Mouse (Mus musculus) embryonic facial prominence, embryonic 11.5 days (tissue): Measurements from ENCODE around the gene Etfb. TPM values are rescaled to one million over a fixed set of nuclear protein-coding genes. Genes with fewer than 3 reads are reported as not detected.

Source experiments
- ATAC-seq: fragments of 200-750 bp; cut with Nextera tagmentation; replicated peaks from 2 replicates; pipeline ENCODE4 v1.8.0; 2017; ENCODE audit warnings: low read depth; ENCODE audit not compliant: insufficient number of reproducible peaks, low FRiP score, low TSS enrichment
- DNase-seq: peaks from one replicate; pipeline ENCODE4 v3.0.0-alpha.2; 2015; ENCODE audit warnings: low spot score
- H3K27ac ChIP-seq: fragments of 300-500 bp; sonication (generic); replicated peaks from 2 replicates; pipeline ENCODE4 v1.5.1; 2014; ENCODE audit warnings: mild to moderate bottlenecking, low read depth, low read length, control low read depth
- H3K27me3 ChIP-seq: fragments of 300-500 bp; sonication (generic); 2 replicates; pipeline ENCODE4 v1.6.1; 2014; ENCODE audit warnings: mild to moderate bottlenecking, low read length, moderate library complexity, mixed read lengths; ENCODE audit not compliant: control insufficient read depth, insufficient read depth
- H3K36me3 ChIP-seq: fragments of 300-500 bp; sonication (generic); replicated peaks from 2 replicates; pipeline ENCODE4 v1.6.1; 2014; ENCODE audit warnings: low read depth, mild to moderate bottlenecking, low read length, moderate library complexity, mixed read lengths; ENCODE audit not compliant: control insufficient read depth, insufficient read depth
- H3K4me1 ChIP-seq: fragments of 300-500 bp; sonication (generic); 2 replicates; pipeline ENCODE4 v1.6.1; 2014; ENCODE audit warnings: low read length, mixed read lengths; ENCODE audit not compliant: control insufficient read depth, insufficient read depth
- H3K4me2 ChIP-seq: fragments of 300-500 bp; sonication (generic); 2 replicates; pipeline ENCODE4 v1.6.1; 2014; ENCODE audit warnings: low read depth, mild to moderate bottlenecking, control low read depth, low read length, moderate library complexity
- H3K4me3 ChIP-seq: fragments of 300-500 bp; sonication (generic); 2 replicates; pipeline ENCODE4 v1.5.1; 2014; ENCODE audit warnings: low read depth, low read length, control low read depth
- H3K9ac ChIP-seq: fragments of 300-500 bp; sonication (generic); replicated peaks from 2 replicates; pipeline ENCODE4 v1.6.1; 2014; ENCODE audit warnings: mild to moderate bottlenecking, control low read depth, low read length
- H3K9me3 ChIP-seq: fragments of 300-500 bp; sonication (generic); replicated peaks from 2 replicates; pipeline ENCODE4 v1.6.1; 2016; ENCODE audit warnings: mild to moderate bottlenecking, low read length, inconsistent platforms, mixed read lengths; ENCODE audit not compliant: control insufficient read depth
- WGBS: fragments of 180-500 bp; shearing (Covaris S2); extraction: QIAGEN DNeasy Blood & Tissue Kit; methylation state at CpG from one replicate; pipeline ENCODE4 v1.1.7; 2014; 5-methylcytosine and 5-hydroxymethylcytosine counted together
- polyA plus RNA-seq: library from polyadenylated mRNA; unstranded; fragments of >200 nt; fragmentation: Nextera tagmentation; extraction: Ambion mirVana; gene quantifications from 2 replicates; pipeline ENCODE4 v1.2.1, GENCODE M21; 2014

Gene Etfb
- polyA plus RNA-seq, 1 experiment from 2014 or later, result 240 TPM

DNA sequence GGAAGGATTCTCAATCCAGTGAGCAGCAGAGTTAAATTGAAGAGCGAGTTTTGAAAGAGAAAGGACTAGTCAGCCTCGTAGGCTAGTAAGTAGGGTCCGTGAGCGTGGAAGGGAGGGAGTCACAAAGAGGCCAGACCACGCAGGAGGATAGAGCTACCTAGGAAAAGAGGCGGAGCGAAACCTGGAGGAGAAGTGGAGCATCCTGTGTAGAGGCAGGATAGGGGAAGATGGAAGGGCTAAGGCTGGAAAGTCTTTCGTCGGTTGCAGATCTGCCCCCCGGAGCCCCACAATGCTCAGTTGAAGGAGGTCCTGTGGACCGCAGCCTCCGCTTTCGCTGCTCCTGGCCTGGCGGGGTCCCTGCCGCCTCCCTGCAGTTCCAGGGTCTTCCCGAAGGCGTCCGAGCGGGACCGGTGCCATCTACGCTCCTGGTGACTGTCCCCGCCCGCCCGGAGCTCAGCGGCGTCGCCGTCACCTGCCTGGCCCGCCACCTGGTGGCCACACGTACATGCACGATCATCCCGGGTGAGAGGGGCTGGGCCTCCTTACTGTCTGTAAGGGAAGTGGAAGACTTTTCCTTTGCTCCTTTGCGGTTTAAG lies 22.3 kb downstream of the Etfb start:
- no peaks in the 10 kb centered on the region; the same call in 1 of the 2 replicates for H3K27me3 ChIP-seq
- DNase-seq (peak; percentile 80), ATAC-seq (peak; percentile 70)
- H3K27ac ChIP-seq, result no peak overlapping the region
- WGBS, result 1% methylated on average over 32 of the region's 33 CpGs
- H3K4me2 ChIP-seq, result peak overlapping the region; percentile 78
- H3K9ac ChIP-seq, result peak overlapping the region; percentile 46
- H3K36me3 ChIP-seq, result no peaks in the 10 kb centered on the region
- H3K4me3 ChIP-seq, result peak overlapping the region; percentile 38
- H3K4me1 ChIP-seq, result no peaks in the 10 kb centered on the region
- no peaks in the 10 kb centered on the region for H3K9me3 ChIP-seq

DNA sequence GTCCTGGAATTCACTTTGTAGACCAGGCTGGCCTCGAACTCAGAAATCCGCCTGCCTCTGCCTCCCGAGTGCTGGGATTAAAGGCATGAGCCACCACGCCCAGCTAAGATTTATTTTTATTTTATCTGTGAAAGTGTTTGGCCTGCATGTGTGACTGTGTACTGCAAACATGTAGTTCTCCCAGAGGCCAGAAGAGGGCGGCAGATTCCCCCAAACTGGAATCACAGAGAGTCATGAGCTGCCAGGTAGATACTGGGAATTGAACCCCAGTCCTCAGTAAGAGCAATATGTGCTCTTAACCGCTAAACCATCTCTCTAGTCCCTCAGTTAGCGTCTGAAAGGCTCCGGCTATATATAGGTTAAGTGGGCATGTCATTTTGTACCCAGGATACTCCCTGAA lies 26.5 kb downstream of the Etfb start:
- H3K9me3 ChIP-seq, result no peaks in the 10 kb centered on the region
- H3K27ac ChIP-seq, result no peak overlapping the region
- 40% methylated on average over 8 of the region's 8 CpGs for WGBS
- H3K27me3 ChIP-seq, result peaks cover 2% of the 10 kb centered on the region
- ATAC-seq (no peak), DNase-seq (peak; percentile 40)
- H3K4me1 ChIP-seq, result no peaks in the 10 kb centered on the region
- no peaks in the 10 kb centered on the region for H3K36me3 ChIP-seq
- no peak overlapping the region for H3K9ac ChIP-seq
- no peak overlapping the region for H3K4me2 ChIP-seq
- no peak overlapping the region for H3K4me3 ChIP-seq

DNA sequence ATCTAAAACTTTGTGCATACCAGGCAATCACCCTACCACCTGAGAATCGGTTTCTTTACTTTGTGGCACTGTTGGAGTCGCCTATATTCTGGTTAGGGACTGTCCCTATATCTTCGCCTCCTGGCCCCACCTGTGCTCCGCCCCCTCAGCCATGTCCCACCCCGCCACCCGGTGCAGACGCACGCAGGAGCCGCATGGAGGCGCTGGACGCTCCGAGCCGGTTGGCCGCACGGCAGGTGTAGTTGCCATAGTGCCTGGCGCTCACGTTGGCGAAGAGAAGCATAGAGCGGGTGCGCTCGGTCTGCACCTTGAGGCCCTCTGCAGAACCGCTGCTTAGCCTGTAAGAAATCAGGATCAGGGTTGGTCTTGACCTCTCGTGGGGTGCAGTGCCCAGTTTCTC lies 31.8 kb downstream of the Etfb start:
- DNase-seq (peak; percentile 15), ATAC-seq (no peak)
- H3K4me2 ChIP-seq, result no peak overlapping the region
- H3K9me3 ChIP-seq, result no peaks in the 10 kb centered on the region
- WGBS, result 6% methylated on average over 23 of the region's 23 CpGs
- no peak overlapping the region for H3K9ac ChIP-seq
- no peak overlapping the region for H3K27ac ChIP-seq
- H3K4me3 ChIP-seq, result no peak overlapping the region
- H3K27me3 ChIP-seq, result peaks cover 20% of the 10 kb centered on the region
- H3K4me1 ChIP-seq, result no peaks in the 10 kb centered on the region
- H3K36me3 ChIP-seq, result no peaks in the 10 kb centered on the region

DNA sequence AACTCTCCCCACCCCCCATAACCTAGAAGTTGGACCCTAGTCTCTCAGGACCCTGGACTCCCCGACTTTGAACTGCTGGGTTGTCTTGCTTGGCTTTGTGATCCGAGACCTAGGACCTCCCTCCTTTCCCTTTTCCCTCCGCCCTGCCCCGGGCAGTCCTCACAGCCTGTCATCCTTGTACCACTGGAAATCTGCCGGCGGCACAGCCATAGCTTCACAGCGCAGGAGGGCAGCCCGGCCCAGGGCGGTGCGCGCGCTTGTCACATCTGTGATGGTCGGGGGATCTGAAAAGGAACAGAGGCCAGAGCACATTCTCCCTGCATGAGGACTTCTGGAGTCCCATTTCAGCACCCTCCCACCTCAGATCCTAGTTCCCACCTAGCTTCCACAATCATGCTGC lies 32.5 kb downstream of the Etfb start:
- no peak overlapping the region for H3K9ac ChIP-seq
- no peak overlapping the region for H3K27ac ChIP-seq
- H3K36me3 ChIP-seq, result no peaks in the 10 kb centered on the region
- H3K4me2 ChIP-seq, result no peak overlapping the region
- DNase-seq, result peak; percentile 39
- no peaks in the 10 kb centered on the region for H3K4me1 ChIP-seq
- WGBS, result 2% methylated on average over 13 of the region's 13 CpGs
- H3K9me3 ChIP-seq, result no peaks in the 10 kb centered on the region
- H3K27me3 ChIP-seq, result peaks cover 20% of the 10 kb centered on the region
- peak; percentile 20; the same call in 1 of the 2 replicates for ATAC-seq
- H3K4me3 ChIP-seq, result no peak overlapping the region

DNA sequence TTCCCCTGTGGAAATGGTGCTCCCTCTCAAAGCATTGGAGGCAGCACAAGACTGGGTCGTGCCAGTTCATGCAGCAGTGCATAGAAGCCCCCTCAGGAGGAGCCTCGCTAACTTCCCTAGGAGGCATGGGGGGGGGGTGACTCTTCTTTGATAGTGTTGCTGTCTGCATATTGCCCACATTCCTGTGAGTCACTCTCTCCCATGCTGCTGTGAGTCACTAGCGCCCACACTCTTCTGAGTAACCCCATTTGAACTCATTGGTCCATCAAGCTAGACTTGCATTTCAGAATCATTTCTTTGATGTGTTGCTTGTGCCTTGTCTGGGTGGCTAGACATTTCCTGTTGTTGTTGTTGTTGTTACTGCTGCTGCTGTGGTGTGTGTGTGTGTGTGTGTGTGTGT lies 37.3 kb downstream of the Etfb start:
- peaks cover 10% of the 10 kb centered on the region for H3K27me3 ChIP-seq
- ATAC-seq, result no peak
- H3K9ac ChIP-seq, result no peak overlapping the region
- H3K9me3 ChIP-seq, result no peaks in the 10 kb centered on the region
- H3K4me3 ChIP-seq, result no peak overlapping the region
- WGBS, result 67% methylated on average over 3 of the region's 3 CpGs
- no peak for DNase-seq
- H3K27ac ChIP-seq, result no peak overlapping the region
- no peaks in the 10 kb centered on the region for H3K36me3 ChIP-seq
- no peaks in the 10 kb centered on the region for H3K4me1 ChIP-seq
- H3K4me2 ChIP-seq, result no peak overlapping the region

DNA sequence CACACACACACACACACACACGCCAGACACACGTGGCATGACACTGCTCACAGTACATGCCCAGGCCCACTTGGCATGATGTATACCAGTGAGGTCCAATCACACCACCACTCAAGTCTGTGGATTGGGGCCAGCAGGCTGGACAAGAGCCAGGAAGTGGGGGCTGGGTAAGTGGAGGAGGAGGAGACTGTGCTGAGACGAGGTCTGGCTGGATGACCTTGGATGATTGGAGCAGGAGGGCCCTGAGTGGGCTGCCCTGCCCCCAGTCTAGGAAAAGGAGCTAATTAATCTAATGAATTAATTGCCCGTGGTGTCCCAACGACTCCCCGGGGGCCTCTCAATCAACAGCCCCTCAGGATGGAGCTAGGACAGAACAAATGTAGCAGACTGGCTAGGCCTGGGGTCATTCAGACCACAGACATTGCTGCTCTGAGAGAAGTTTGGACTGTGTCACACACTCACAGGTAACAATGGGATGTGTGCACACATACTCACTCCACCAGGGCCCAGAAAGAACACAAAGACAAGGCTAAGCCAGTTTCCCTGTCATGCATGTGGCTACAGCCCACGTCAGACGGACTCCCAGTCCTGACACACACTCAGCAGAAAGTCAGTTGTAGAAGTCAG lies 38.3 kb downstream of the Etfb start:
- H3K4me3 ChIP-seq, result no peak overlapping the region
- peaks cover 4% of the 10 kb centered on the region; the same call in 1 of the 2 replicates for H3K27me3 ChIP-seq
- no peak overlapping the region for H3K27ac ChIP-seq
- H3K36me3 ChIP-seq, result no peaks in the 10 kb centered on the region
- WGBS, result 64% methylated on average over 8 of the region's 8 CpGs
- no peak overlapping the region for H3K9ac ChIP-seq
- H3K4me1 ChIP-seq, result no peaks in the 10 kb centered on the region
- H3K9me3 ChIP-seq, result no peaks in the 10 kb centered on the region
- DNase-seq, result no peak
- no peak overlapping the region for H3K4me2 ChIP-seq
- 0 out of 2 replicates have a peak, but pooled peaks have one; percentile 40 for ATAC-seq

DNA sequence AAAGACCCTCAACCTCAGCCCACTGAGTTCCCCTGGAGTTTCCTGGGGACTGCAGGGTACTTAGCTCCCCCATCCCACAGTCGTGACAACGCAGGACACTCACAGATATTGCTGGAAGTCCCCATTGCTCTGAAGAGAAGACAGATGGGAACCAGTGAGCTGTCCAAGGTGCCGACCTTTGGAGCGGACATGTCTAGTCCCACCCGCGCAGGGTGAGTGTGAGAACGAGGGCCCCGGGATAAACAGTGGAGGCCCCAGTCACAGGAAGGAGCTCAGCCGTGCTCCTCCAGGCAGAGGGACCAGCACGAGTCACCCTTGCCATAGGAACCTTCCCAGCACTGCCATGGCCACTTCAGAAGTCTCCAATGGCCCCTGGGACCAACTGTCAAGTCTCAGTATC lies 39.4 kb downstream of the Etfb start:
- WGBS, result 14% methylated on average over 10 of the region's 10 CpGs
- no peak for ATAC-seq
- no peaks in the 10 kb centered on the region for H3K4me1 ChIP-seq
- H3K27me3 ChIP-seq, result no peaks in the 10 kb centered on the region
- H3K36me3 ChIP-seq, result no peaks in the 10 kb centered on the region
- H3K4me3 ChIP-seq, result no peak overlapping the region
- no peak overlapping the region for H3K4me2 ChIP-seq
- no peak overlapping the region for H3K9ac ChIP-seq
- no peak overlapping the region for H3K27ac ChIP-seq
- H3K9me3 ChIP-seq, result no peaks in the 10 kb centered on the region
- peak; percentile 59 for DNase-seq

DNA sequence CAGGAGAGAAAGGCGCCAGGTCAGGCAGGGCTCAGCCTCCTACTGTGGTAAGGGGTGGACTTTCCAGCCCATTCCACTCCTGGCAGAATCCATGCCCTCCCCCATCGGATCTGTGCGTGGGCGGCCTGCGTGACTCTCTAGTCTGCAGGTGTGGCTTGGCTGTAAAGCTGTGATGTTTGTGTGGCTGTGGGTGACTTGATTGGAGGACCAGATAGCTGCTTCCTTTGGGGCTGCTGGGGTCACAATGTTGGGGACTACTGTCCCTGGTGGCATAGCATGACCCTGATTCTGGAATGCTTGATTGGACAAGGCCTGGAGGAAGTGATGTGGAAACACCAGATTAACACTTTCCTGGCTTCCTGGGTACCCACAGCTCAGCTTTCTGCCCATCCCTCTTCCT lies 44.8 kb downstream of the Etfb start:
- ATAC-seq (no peak), DNase-seq (no peak)
- WGBS, result 30% methylated on average over 5 of the region's 5 CpGs
- Histone ChIP-seq H3K9me3 (no peaks in the 10 kb centered on the region), H3K9ac (no peak overlapping the region), H3K27me3 (no peaks in the 10 kb centered on the region), H3K27ac (no peak overlapping the region), H3K4me3 (no peak overlapping the region), H3K4me1 (no peaks in the 10 kb centered on the region), H3K36me3 (no peaks in the 10 kb centered on the region), H3K4me2 (no peak overlapping the region; the same call in 1 of the 2 replicates)
